In genomic region chr1:120732003-120732402, GRCm38 (mm10) we compare ENCODE assay signal across 19 mouse cellular contexts.
A peak's percentile ranks its signal among the peaks of the same experiment; 100 is the strongest.
DNase-seq lines count a peak whose midpoint lies in the region; ATAC-seq lines count a peak whose summit lies in the region.
"Had no signal": no experiment of that assay in that cellular context is flagged by ENCODE, and none has a peak within 500 bp of the region (broad histone marks: within the 10 kb centered on the region; RNA-seq: fewer than 3 reads in every experiment).

No protein-coding gene starts in this region.

- peak; percentile 88 for ATAC-seq in frontal cortex, adult (ENCODE audit: low TSS enrichment)
- ATAC-seq: activated CD4-positive, CD25-positive, alpha-beta regulatory T cell, adult 4 months; CD4-positive, CD25-positive, alpha-beta regulatory T cell, adult 4 months; Patski had no signal

- no peak for DNase-seq in frontal cortex, postnatal 36 days (ENCODE audit: low spot score in 2 of 2)
- peak; percentile 16 for DNase-seq in heart, adult 11 months
- DNase-seq in heart, adult 8-10 months (ENCODE audit: low spot score): no peak
- peak; percentile 18 for DNase-seq in telencephalon, adult 2 months (ENCODE audit: low read depth, low spot score)
- DNase-seq in cerebellum, postnatal 4 days (ENCODE audit: low spot score in 2 of 2): no peak
- DNase-seq: adrenal gland, adult 2 months; adrenal gland, adult 8-10 months; adrenal gland, postnatal 10 days; adrenal gland, postnatal 14 days; adrenal gland, postnatal 25 days; adrenal gland, postnatal 36 days; B cell, adult 2 months; cerebellum, adult 11 months; cerebellum, adult 11-12 months; cerebellum, adult 18-20 months had no signal

Comparison
In these comparisons a context has a peak if more than half of its experiments do, and no peak if none do; other contexts are left out.
1. DNase-seq: peak in heart, adult 11 months (single experiment) and telencephalon, adult 2 months (single experiment); none in frontal cortex, postnatal 36 days (0 of 2), heart, adult 8-10 months (single experiment) and cerebellum, postnatal 4 days (0 of 2).